Mouse (Mus musculus) left cerebral cortex, postnatal 25 days (tissue): ENCODE data around the gene Peli1. TPM values are rescaled to one million over a fixed set of nuclear protein-coding genes. Genes with fewer than 3 reads are reported as not detected.
"Not testable (repeated sequence)": the region's sequence is repeated elsewhere in the genome, so short reads cannot be mapped to it uniquely, and the experiment has no call there.

Experiments
- DNase-seq, 2 experiments: peaks; one replicate each; pipeline ENCODE4 v3.0.0; 2022; ENCODE audit warnings: low spot score in 2 of 2, mixed read lengths in 1 of 2
- intact Hi-C: fragments of 180-260 bp; cut with DNase I; formaldehyde crosslinking; loops from one replicate; pipeline ENCODE4 v1.15.1; 2025
- total RNA-seq, 2 experiments: library from RNA; stranded (reverse); gene quantifications; 2 replicates each; pipeline ENCODE4 v1.2.3; 2021

Gene Peli1
- total RNA-seq, 2 experiments from 2014 or later, result 44.9 to 45.0 TPM

- intact Hi-C loops, result no loop called here
- DNase-seq, result no peak
Observed at GRCm38 (mm10) chr11:21139453-21139852, 48.4 kb downstream of the Peli1 start.

- DNase-seq, result no peak
- intact Hi-C loops, result no loop called here
Observed at GRCm38 (mm10) chr11:21141242-21141641, 50.2 kb downstream of the Peli1 start.

- no peak for DNase-seq
- intact Hi-C loops, result no loop called here
Observed at GRCm38 (mm10) chr11:21141755-21142154, 50.7 kb downstream of the Peli1 start.

GRCm38 (mm10) chr11:21149476-21149875, 58.4 kb downstream of the Peli1 start:
- intact Hi-C loops, result no loop called here
- DNase-seq, result peak in 1 of 2 experiments; percentile 75

- DNase-seq, result no peak
- intact Hi-C loops, result no loop called here
Observed at GRCm38 (mm10) chr11:21150316-21150715, 59.2 kb downstream of the Peli1 start.

GRCm38 (mm10) chr11:21151672-21152071, 60.6 kb downstream of the Peli1 start:
- DNase-seq, result no peak
- intact Hi-C loops, result no loop called here

GRCm38 (mm10) chr11:21153111-21153510, 62.0 kb downstream of the Peli1 start:
- no peak for DNase-seq
- intact Hi-C loops, result no loop called here

- DNase-seq, result peak in 1 of 2 experiments; percentile 41
- intact Hi-C loops, result no loop called here
Observed at GRCm38 (mm10) chr11:21157595-21157994, 66.5 kb downstream of the Peli1 start.

GRCm38 (mm10) chr11:21162093-21162492, 71.0 kb downstream of the Peli1 start:
- intact Hi-C loops, result no loop called here
- peak in 1 of 2 experiments; percentile 63 for DNase-seq

- no peak for DNase-seq
- intact Hi-C loops, result no loop called here
Observed at GRCm38 (mm10) chr11:21163143-21163542, 72.1 kb downstream of the Peli1 start.

GRCm38 (mm10) chr11:21163673-21164072, 72.6 kb downstream of the Peli1 start:
- DNase-seq, result peak in 1 of 2 experiments; percentile 52
- intact Hi-C loops, result no loop called here

- no peak for DNase-seq
- intact Hi-C loops, result no loop called here
Observed at GRCm38 (mm10) chr11:21164312-21164993, 73.4 kb downstream of the Peli1 start.

- intact Hi-C loops, result no loop called here
- DNase-seq, result no peak
Observed at GRCm38 (mm10) chr11:21164994-21165560, 74.0 kb downstream of the Peli1 start.

GRCm38 (mm10) chr11:21166495-21167096, 75.5 kb downstream of the Peli1 start:
- intact Hi-C loops, result no loop called here
- DNase-seq, result no peak

- intact Hi-C loops, result no loop called here
- no peak for DNase-seq
Observed at GRCm38 (mm10) chr11:21168828-21169607, 77.9 kb downstream of the Peli1 start.

GRCm38 (mm10) chr11:21169608-21169860, 78.4 kb downstream of the Peli1 start:
- DNase-seq, intact Hi-C loops: not testable (repeated sequence)

- intact Hi-C loops, result no loop called here
- peak in 1 of 2 experiments; percentile 64 for DNase-seq
Observed at GRCm38 (mm10) chr11:21172281-21172680, 81.2 kb downstream of the Peli1 start.

- intact Hi-C loops, result loop anchor here (1.0 kb wide), 1 partner anchor 83 kb away; the partner anchor contains the start of gene Peli1
Observed at GRCm38 (mm10) chr11:21173926-21174325, 82.8 kb downstream of the Peli1 start.

GRCm38 (mm10) chr11:21174396-21174795, 83.3 kb downstream of the Peli1 start:
- DNase-seq, result peak in 1 of 2 experiments; percentile 37
- intact Hi-C loops, result loop anchor here (1.0 kb wide), 1 partner anchor 83 kb away; the partner anchor contains the start of gene Peli1

More at GRCm38 (mm10) chr11:21173926-21174325, 82.8 kb downstream of the Peli1 start:
- DNase-seq, result no peak

- intact Hi-C loops, result no loop called here
- no peak for DNase-seq
Observed at GRCm38 (mm10) chr11:21175063-21175462, 84.0 kb downstream of the Peli1 start.
